Mouse (Mus musculus) myocyte (in vitro differentiated cells): Measurements from ENCODE around the gene Psmb7.

ENCODE experiments used
- E2F4 ChIP-seq: IDR thresholded peaks from one replicate; pipeline ENCODE4 v1.6.1; 2011; ENCODE audit warnings: mild to moderate bottlenecking, control low read depth, moderate library complexity; ENCODE audit not compliant: insufficient read depth
- MAX ChIP-seq: IDR thresholded peaks from one replicate; pipeline ENCODE4 v1.6.1; 2011; ENCODE audit warnings: low read depth, mild to moderate bottlenecking, control low read depth
- MYOD1 ChIP-seq, 3 experiments: IDR thresholded peaks; one replicate each; pipeline ENCODE4 v1.6.1; 2011; ENCODE audit warnings: control low read depth in 2 of 3, low read depth in 2 of 3, mild to moderate bottlenecking in 2 of 3, moderate library complexity in 1 of 3; ENCODE audit not compliant: insufficient read length in 2 of 3, control insufficient read depth in 1 of 3
- POLR2A ChIP-seq: IDR thresholded peaks from one replicate; pipeline ENCODE4 v1.6.1; 2011; ENCODE audit warnings: low read depth, mild to moderate bottlenecking, control low read depth, moderate library complexity; ENCODE audit not compliant: insufficient read length
- POLR2AphosphoS2 ChIP-seq: IDR thresholded peaks from one replicate; pipeline ENCODE4 v1.6.1; 2011; ENCODE audit warnings: low read depth, control low read depth; ENCODE audit not compliant: insufficient read length
- REST ChIP-seq: IDR thresholded peaks from one replicate; pipeline ENCODE4 v1.6.1; 2011; ENCODE audit warnings: mild to moderate bottlenecking, control low read depth, moderate library complexity; ENCODE audit not compliant: insufficient read depth, insufficient read length
- SRF ChIP-seq: IDR thresholded peaks from one replicate; pipeline ENCODE4 v1.6.1; 2011; ENCODE audit warnings: low read depth; ENCODE audit not compliant: control insufficient read depth, insufficient read length
- TCF12 ChIP-seq: IDR thresholded peaks from one replicate; pipeline ENCODE4 v1.6.1; 2011; ENCODE audit warnings: mild to moderate bottlenecking, control low read depth; ENCODE audit not compliant: poor library complexity, insufficient read depth, severe bottlenecking
- TCF3 ChIP-seq: IDR thresholded peaks from one replicate; pipeline ENCODE4 v1.6.1; 2011; ENCODE audit warnings: low read depth, control low read depth; ENCODE audit not compliant: insufficient read length
- USF1 ChIP-seq: IDR thresholded peaks from one replicate; pipeline ENCODE4 v1.6.1; 2011; ENCODE audit warnings: low read depth, mild to moderate bottlenecking, control low read depth, moderate library complexity

GRCm38 (mm10) chr2:38607716-38608115 is 36.2 kb downstream of the Psmb7 start:
- TF ChIP-seq USF1 = no peak
- no peak for TF ChIP-seq POLR2A
- TF ChIP-seq TCF12 = no peak
- no peak for TF ChIP-seq E2F4
- no peak for TF ChIP-seq SRF
- TF ChIP-seq POLR2AphosphoS2 = no peak
- no peak for TF ChIP-seq MAX
- TF ChIP-seq REST = no peak
- TF ChIP-seq MYOD1 (IDR thresholded peaks at IDR 0.05; ENCODE audit: control insufficient read depth in 1 of 3, insufficient read length in 2 of 3, low read depth in 2 of 3) = no peak
- no peak for TF ChIP-seq TCF3
